Mouse (Mus musculus): ENCODE data around the gene Kcnma1. TPM values are rescaled to one million over a fixed set of nuclear protein-coding genes. Genes with fewer than 3 reads are reported as not detected.

Gene Kcnma1
- total RNA-seq, 1 experiment: 0.49 TPM

DNA sequence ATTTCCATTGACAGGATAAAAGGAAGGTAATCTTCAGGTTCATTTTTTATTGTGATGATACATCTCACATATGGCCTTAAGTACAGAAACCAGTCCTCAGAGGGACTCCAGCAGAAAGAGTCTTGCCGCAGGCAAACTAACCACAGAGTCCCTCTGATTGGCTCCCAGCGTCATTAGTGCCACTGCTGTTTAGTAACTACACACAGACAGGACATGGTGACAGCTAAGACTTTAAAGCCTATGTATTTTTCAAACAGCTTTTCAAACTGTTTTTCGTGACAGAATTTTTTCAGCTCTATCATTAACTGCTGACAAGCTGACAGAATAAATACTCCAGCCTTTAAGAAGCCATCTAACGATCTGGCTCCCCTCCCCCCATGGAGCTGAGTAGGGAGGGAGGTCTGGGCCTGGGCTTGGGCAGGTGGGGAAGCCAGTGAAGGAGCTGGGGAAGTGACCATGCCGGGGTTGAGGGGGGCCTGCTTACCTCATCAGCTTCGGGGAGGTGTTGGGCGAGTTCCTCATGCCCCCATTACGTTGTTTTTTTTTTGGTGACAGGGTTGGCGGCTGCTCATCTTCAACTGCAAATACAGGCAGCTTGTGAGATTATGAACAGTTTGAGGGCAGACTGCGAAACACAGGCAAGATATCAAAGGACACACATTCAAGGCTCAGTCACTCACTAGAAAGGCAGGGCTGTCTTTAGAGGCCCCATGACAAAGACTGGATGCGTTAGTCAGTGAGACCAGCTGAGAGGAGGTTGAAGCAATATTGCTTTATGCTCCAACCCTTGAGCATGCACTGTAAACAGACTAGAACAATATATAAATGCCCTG lies 628.3 kb downstream of the Kcnma1 start:
- TF ChIP-seq ZC3H11A (IDR thresholded peaks at IDR 0.05; ENCODE audit: borderline replicate concordance, low read depth, low read length) (no peak), CHD2 (IDR thresholded peaks at IDR 0.05; ENCODE audit: low read depth, low read length) (no peak), MAFK (IDR thresholded peaks at IDR 0.05; ENCODE audit: insufficient read depth, low read depth, low read length) (no peak), HCFC1 (IDR thresholded peaks at IDR 0.05; ENCODE audit: borderline replicate concordance, insufficient read depth, low read length) (no peak), ZNF384 (IDR thresholded peaks at IDR 0.05; ENCODE audit: low read depth, low read length) (no peak)

DNA sequence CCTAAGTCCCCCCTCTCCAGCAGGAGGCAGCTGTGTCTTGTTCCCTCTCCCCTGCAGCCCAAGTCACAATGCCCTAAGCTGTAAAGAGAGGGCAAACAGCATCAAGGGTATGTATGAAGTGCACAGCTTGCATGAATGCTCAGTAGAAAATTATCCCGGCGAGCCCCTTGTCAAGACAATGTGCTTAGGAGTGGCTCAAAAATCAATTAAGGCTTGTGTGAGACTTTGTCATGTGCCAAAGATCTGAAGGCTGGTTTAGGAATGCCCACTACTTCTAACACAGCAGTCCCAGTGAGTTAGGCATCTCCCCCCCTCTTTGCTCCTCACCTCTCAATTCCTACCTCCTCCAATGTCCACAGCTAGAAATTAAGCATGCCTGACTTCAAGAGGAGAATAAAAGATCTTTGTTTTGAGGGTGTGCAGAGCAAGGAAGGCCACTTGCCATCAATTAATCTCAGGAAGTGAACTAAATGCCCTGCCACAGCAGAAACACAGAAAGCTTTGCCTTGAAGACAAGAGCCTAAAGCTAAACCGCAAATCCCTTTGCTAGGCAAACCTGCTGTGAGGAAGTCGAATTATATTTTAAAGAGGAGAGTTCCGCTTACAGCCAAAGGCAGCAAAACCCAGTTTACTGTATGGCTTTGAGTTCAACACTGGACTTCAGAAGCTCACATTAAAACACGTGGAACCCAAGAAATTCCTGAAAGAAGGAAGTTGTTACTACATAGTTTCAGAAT lies 635.8 kb downstream of the Kcnma1 start:
- H3K9me3 ChIP-seq (ENCODE audit: control insufficient read depth, insufficient read depth, low read depth, low read length): no peaks in the 10 kb centered on the region
- H3K27ac ChIP-seq (ENCODE audit: insufficient read depth, low read depth, low read length, poor library complexity, severe bottlenecking): no peak overlapping the region
- DNase-seq (ENCODE audit: low read depth, low spot score): no peak
- H3K36me3 ChIP-seq (ENCODE audit: control insufficient read depth, insufficient read depth, low read length, poor library complexity, severe bottlenecking): no peaks in the 10 kb centered on the region
- in situ Hi-C loops (cut with MboI; ENCODE audit: low sequenced_read_pairs in 2 of 2, unreplicated experiment in 2 of 2): no loop called here
- no peak overlapping the region for H3K4me3 ChIP-seq (ENCODE audit: insufficient read depth in 1 of 2, low read depth in 1 of 2, low read length in 2 of 2, poor library complexity in 1 of 2, severe bottlenecking in 1 of 2)
- H3K4me1 ChIP-seq (ENCODE audit: control insufficient read depth in 2 of 2, insufficient read depth in 2 of 2, low read length in 2 of 2, poor library complexity in 1 of 2): no peaks in the 10 kb centered on the region
- H3K9ac ChIP-seq (ENCODE audit: insufficient read depth, low read depth, low read length, poor library complexity, severe bottlenecking): no peak overlapping the region
- TF ChIP-seq CHD2 (IDR thresholded peaks at IDR 0.05; ENCODE audit: low read depth, low read length) (no peak), HCFC1 (IDR thresholded peaks at IDR 0.05; ENCODE audit: borderline replicate concordance, insufficient read depth, low read length) (no peak), ZC3H11A (IDR thresholded peaks at IDR 0.05; ENCODE audit: borderline replicate concordance, low read depth, low read length) (no peak), ZNF384 (IDR thresholded peaks at IDR 0.05; ENCODE audit: low read depth, low read length) (no peak), MAFK (IDR thresholded peaks at IDR 0.05; ENCODE audit: insufficient read depth, low read depth, low read length) (no peak)

More for the DNA sequence above, 628.3 kb downstream of the Kcnma1 start:
- Histone ChIP-seq H3K4me1 (ENCODE audit: control insufficient read depth in 2 of 2, insufficient read depth in 2 of 2, low read length in 2 of 2, poor library complexity in 1 of 2) (no peaks in the 10 kb centered on the region), H3K27ac (ENCODE audit: insufficient read depth, low read depth, low read length, poor library complexity, severe bottlenecking) (no peak overlapping the region), H3K36me3 (ENCODE audit: control insufficient read depth, insufficient read depth, low read length, poor library complexity, severe bottlenecking) (no peaks in the 10 kb centered on the region), H3K9ac (ENCODE audit: insufficient read depth, low read depth, low read length, poor library complexity, severe bottlenecking) (no peak overlapping the region), H3K9me3 (ENCODE audit: control insufficient read depth, insufficient read depth, low read depth, low read length) (no peaks in the 10 kb centered on the region), H3K4me3 (ENCODE audit: insufficient read depth in 1 of 2, low read depth in 1 of 2, low read length in 2 of 2, poor library complexity in 1 of 2, severe bottlenecking in 1 of 2) (no peak overlapping the region)
- no peak for DNase-seq (ENCODE audit: low read depth, low spot score)
- in situ Hi-C loops (cut with MboI; ENCODE audit: low sequenced_read_pairs in 2 of 2, unreplicated experiment in 2 of 2): no loop called here

DNA sequence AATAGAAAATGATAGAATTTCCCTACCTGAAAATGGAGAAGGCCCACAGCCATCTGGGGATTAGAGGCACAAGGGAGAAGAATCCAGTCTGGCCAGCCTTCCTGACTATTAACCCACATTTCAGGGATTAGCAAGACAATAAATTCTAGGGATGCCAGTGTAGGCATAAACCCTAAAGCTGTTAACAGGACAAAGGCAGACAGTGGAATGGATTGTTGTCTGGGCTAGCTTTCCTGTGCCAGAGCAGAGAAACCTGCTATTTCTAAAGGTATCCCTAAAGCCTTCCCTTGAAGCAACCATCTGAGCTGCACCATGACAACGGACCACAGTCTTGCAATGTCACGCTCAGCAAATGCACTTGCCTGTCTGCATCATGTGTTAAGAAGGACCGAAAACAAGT lies 642.3 kb downstream of the Kcnma1 start:
- DNase-seq (ENCODE audit: low read depth, low spot score): no peak
- Histone ChIP-seq H3K9me3 (ENCODE audit: control insufficient read depth, insufficient read depth, low read depth, low read length) (no peaks in the 10 kb centered on the region), H3K9ac (ENCODE audit: insufficient read depth, low read depth, low read length, poor library complexity, severe bottlenecking) (no peak overlapping the region), H3K4me1 (ENCODE audit: control insufficient read depth in 2 of 2, insufficient read depth in 2 of 2, low read length in 2 of 2, poor library complexity in 1 of 2) (peaks cover 0 to 3% of the 10 kb centered on the region in 2 experiments; a peak in 2 of 4 replicates), H3K36me3 (ENCODE audit: control insufficient read depth, insufficient read depth, low read length, poor library complexity, severe bottlenecking) (no peaks in the 10 kb centered on the region), H3K4me3 (ENCODE audit: insufficient read depth in 1 of 2, low read depth in 1 of 2, low read length in 2 of 2, poor library complexity in 1 of 2, severe bottlenecking in 1 of 2) (no peak overlapping the region), H3K27ac (ENCODE audit: insufficient read depth, low read depth, low read length, poor library complexity, severe bottlenecking) (no peak overlapping the region)
- TF ChIP-seq ZC3H11A (IDR thresholded peaks at IDR 0.05; ENCODE audit: borderline replicate concordance, low read depth, low read length): no peak
- no peak for TF ChIP-seq MAFK (IDR thresholded peaks at IDR 0.05; ENCODE audit: insufficient read depth, low read depth, low read length)
- no peak for TF ChIP-seq HCFC1 (IDR thresholded peaks at IDR 0.05; ENCODE audit: borderline replicate concordance, insufficient read depth, low read length)
- in situ Hi-C loops (cut with MboI; ENCODE audit: low sequenced_read_pairs in 2 of 2, unreplicated experiment in 2 of 2): no loop called here

DNA sequence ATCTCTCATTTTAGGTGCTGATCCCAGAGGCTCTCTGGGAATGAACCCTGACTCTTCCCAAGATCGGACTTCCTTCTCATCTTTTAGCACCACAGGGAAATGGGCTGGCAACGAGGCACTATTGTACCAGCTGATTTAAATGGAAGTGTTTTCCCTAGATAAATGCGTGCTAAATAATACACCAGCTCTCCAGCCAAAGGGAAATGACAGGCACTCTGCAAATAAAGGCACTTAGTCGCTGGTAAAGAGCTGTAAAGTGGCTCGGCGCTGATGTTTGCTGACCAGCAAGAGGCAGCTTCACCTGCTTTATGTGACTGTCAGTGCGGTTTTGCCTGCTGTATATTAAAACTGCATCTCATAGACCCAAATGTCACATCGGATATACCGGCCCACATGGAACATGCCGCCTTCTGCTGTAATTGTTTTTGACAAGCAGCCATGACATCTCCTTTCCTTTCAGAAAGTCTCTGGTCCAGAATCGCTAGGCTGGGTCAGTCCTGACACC lies 653.7 kb downstream of the Kcnma1 start:
- H3K4me1 ChIP-seq (ENCODE audit: control insufficient read depth in 2 of 2, insufficient read depth in 2 of 2, low read length in 2 of 2, poor library complexity in 1 of 2): no peaks in the 10 kb centered on the region
- no peak overlapping the region for H3K27ac ChIP-seq (ENCODE audit: insufficient read depth, low read depth, low read length, poor library complexity, severe bottlenecking)
- TF ChIP-seq ZNF384 (IDR thresholded peaks at IDR 0.05; ENCODE audit: low read depth, low read length) (no peak), MAFK (IDR thresholded peaks at IDR 0.05; ENCODE audit: insufficient read depth, low read depth, low read length) (no peak), ZC3H11A (IDR thresholded peaks at IDR 0.05; ENCODE audit: borderline replicate concordance, low read depth, low read length) (no peak), CHD2 (IDR thresholded peaks at IDR 0.05; ENCODE audit: low read depth, low read length) (no peak), HCFC1 (IDR thresholded peaks at IDR 0.05; ENCODE audit: borderline replicate concordance, insufficient read depth, low read length) (no peak)
- no peak overlapping the region for H3K4me3 ChIP-seq (ENCODE audit: insufficient read depth in 1 of 2, low read depth in 1 of 2, low read length in 2 of 2, poor library complexity in 1 of 2, severe bottlenecking in 1 of 2)
- H3K9me3 ChIP-seq (ENCODE audit: control insufficient read depth, insufficient read depth, low read depth, low read length): no peaks in the 10 kb centered on the region
- in situ Hi-C loops (cut with MboI; ENCODE audit: low sequenced_read_pairs in 2 of 2, unreplicated experiment in 2 of 2): no loop called here
- H3K9ac ChIP-seq (ENCODE audit: insufficient read depth, low read depth, low read length, poor library complexity, severe bottlenecking): no peak overlapping the region
- no peak for DNase-seq (ENCODE audit: low read depth, low spot score)
- H3K36me3 ChIP-seq (ENCODE audit: control insufficient read depth, insufficient read depth, low read length, poor library complexity, severe bottlenecking): no peaks in the 10 kb centered on the region

All from ES-E14 (cell line).